Mouse (Mus musculus): ENCODE measurements around the gene Thsd4.

Gene Thsd4

GRCm38 (mm10) chr9:60517148-60517547 is 4.7 kb downstream of the Thsd4 start:
- DNase-seq (ENCODE audit: low spot score in 2 of 2) = no peak

GRCm38 (mm10) chr9:60516379-60516778 is 5.5 kb downstream of the Thsd4 start:
- no peak for DNase-seq (ENCODE audit: low spot score in 2 of 2)

GRCm38 (mm10) chr9:60513329-60513788 is 8.5 kb downstream of the Thsd4 start:
- no peak for DNase-seq (ENCODE audit: low spot score in 2 of 2)

GRCm38 (mm10) chr9:60510876-60511275 is 11.0 kb downstream of the Thsd4 start:
- no peak for DNase-seq (ENCODE audit: low spot score in 2 of 2)

GRCm38 (mm10) chr9:60506136-60506535 is 15.7 kb downstream of the Thsd4 start:
- DNase-seq (ENCODE audit: low spot score in 2 of 2) = no peak

- DNase-seq (ENCODE audit: low spot score in 2 of 2) = no peak
Measured at GRCm38 (mm10) chr9:60504378-60505285, 17.2 kb downstream of the Thsd4 start.

- no peak for DNase-seq (ENCODE audit: low spot score in 2 of 2)
Measured at GRCm38 (mm10) chr9:60502220-60502619, 19.6 kb downstream of the Thsd4 start.

- DNase-seq (ENCODE audit: low spot score in 2 of 2) = no peak
Measured at GRCm38 (mm10) chr9:60501504-60502179, 20.2 kb downstream of the Thsd4 start.

- DNase-seq (ENCODE audit: low spot score in 2 of 2) = no peak
Measured at GRCm38 (mm10) chr9:60492275-60492974, 29.4 kb downstream of the Thsd4 start.

- DNase-seq (ENCODE audit: low spot score in 2 of 2) = no peak
Measured at GRCm38 (mm10) chr9:60491489-60492100, 30.3 kb downstream of the Thsd4 start.

GRCm38 (mm10) chr9:60491079-60491478 is 30.8 kb downstream of the Thsd4 start:
- no peak for DNase-seq (ENCODE audit: low spot score in 2 of 2)

- DNase-seq (ENCODE audit: low spot score in 2 of 2) = no peak
Measured at GRCm38 (mm10) chr9:60488816-60489215, 33.0 kb downstream of the Thsd4 start.

- no peak for DNase-seq (ENCODE audit: low spot score in 2 of 2)
Measured at GRCm38 (mm10) chr9:60482165-60482564, 39.7 kb downstream of the Thsd4 start.

- DNase-seq (ENCODE audit: low spot score in 2 of 2) = no peak
Measured at GRCm38 (mm10) chr9:60480052-60480451, 41.8 kb downstream of the Thsd4 start.

- DNase-seq (ENCODE audit: low spot score in 2 of 2) = no peak
Measured at GRCm38 (mm10) chr9:60478806-60479205, 43.0 kb downstream of the Thsd4 start.

GRCm38 (mm10) chr9:60477991-60478750 is 43.7 kb downstream of the Thsd4 start:
- no peak for DNase-seq (ENCODE audit: low spot score in 2 of 2)

- DNase-seq (ENCODE audit: low spot score in 2 of 2) = no peak
Measured at GRCm38 (mm10) chr9:60460010-60460982, 61.5 kb downstream of the Thsd4 start.

GRCm38 (mm10) chr9:60458468-60458962 is 63.3 kb downstream of the Thsd4 start:
- DNase-seq (ENCODE audit: low spot score in 2 of 2) = no peak

GRCm38 (mm10) chr9:60457359-60458210 is 64.3 kb downstream of the Thsd4 start:
- no peak for DNase-seq (ENCODE audit: low spot score in 2 of 2)

All from natural killer cell, adult 2 months (primary cell).